ENCODE assay signal across 9 mouse cellular contexts in the genomic region with DNA sequence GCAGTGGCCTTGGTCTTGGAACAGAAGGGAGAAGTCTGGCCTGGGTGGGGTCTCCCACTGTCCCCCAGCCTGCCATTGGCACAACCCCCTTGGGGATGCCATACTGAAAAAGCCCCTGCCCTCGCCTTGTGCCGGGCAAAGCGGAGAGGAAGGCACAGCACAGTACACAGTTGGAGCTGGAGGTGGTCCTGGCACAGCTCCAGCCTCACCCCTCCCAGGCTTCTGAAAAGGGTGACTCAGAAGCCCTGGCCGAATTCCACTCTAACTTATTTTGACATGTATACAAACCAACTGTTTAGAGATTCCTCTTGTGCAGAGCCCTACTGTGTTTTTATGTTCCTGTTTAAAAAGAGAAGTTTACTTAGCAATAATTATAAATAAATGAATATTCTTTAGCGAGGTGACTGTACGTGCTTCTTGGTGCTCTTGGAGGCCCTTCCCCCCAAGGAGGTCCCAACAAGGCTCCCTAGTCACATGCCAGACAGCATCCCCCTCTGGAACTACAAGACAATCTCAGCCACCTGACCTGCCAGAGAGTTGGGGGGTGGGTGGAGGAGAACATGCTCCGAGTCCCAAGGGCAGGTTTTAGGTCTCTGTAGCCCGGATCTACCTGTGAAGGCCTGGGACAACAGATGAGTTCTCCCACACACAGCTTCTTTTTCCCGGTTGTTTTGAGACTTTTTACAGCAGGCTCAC. TPM values are rescaled to one million over a fixed set of nuclear protein-coding genes. Genes with fewer than 3 reads are reported as not detected.
DNase-seq lines count a peak whose midpoint lies in the region; ATAC-seq and TF ChIP-seq lines count a peak whose summit lies in the region.
"Had no signal": no experiment of that assay in that cellular context is flagged by ENCODE, and none has a peak within 500 bp of the region (broad histone marks: within the 10 kb centered on the region; RNA-seq: fewer than 3 reads in every experiment).

No protein-coding gene starts in this region.

- no peak overlapping the region for H3K4me2 ChIP-seq in heart, embryonic 14.5 days (ENCODE audit: low read length)

- no peaks in the 10 kb centered on the region for H3K9me3 ChIP-seq in heart, embryonic 14.5 days (ENCODE audit: control insufficient read depth, low read length)
- H3K9me3 ChIP-seq: megakaryocyte, embryonic 14.5 days had no signal

- DNase-seq in adrenal gland, adult (ENCODE audit: inconsistent age in 2 of 2, low spot score in 1 of 2), result peak; percentile 85 to 93
- DNase-seq in adrenal gland, postnatal 4 days (ENCODE audit: low spot score in 2 of 2), result no peak
- no peak for DNase-seq in spleen, adult 2 months (ENCODE audit: low read depth in 1 of 2, low spot score in 2 of 2)
- no peak for DNase-seq in spleen, postnatal 4 days (ENCODE audit: low spot score in 2 of 2)
- DNase-seq in layer of hippocampus, postnatal 36 days, result peak; percentile 74 to 78
- peak; percentile 70 for DNase-seq in right cerebral cortex, postnatal 25 days
- DNase-seq in B cell, adult 2 months, result no peak

- peak overlapping the region; percentile 86 for H3K27ac ChIP-seq in spleen, adult 2 months (ENCODE audit: insufficient read depth, low read length)
- H3K27ac ChIP-seq in heart, embryonic 14.5 days (replicated peaks in 1 of 2; ENCODE audit: control insufficient read depth in 1 of 2, insufficient read depth in 1 of 2, low read depth in 2 of 2, low read length in 2 of 2), result peak overlapping the region; percentile 26 to 55; a peak in 2 of 4 replicates

- TF ChIP-seq CTCF in spleen, adult 2 months (IDR thresholded peaks at IDR 0.05; ENCODE audit: extremely low read depth, insufficient read depth, insufficient read length, insufficient replicate concordance), result no peak

- H3K36me3 ChIP-seq in spleen, adult 2 months (ENCODE audit: control insufficient read depth, insufficient read depth, low read length), result peaks cover 17% of the 10 kb centered on the region
- H3K36me3 ChIP-seq in heart, embryonic 14.5 days (ENCODE audit: control insufficient read depth, insufficient read depth, low read length), result peaks cover 100% of the 10 kb centered on the region

- no peak for TF ChIP-seq POLR2A in spleen, adult 2 months (IDR thresholded peaks at IDR 0.05; ENCODE audit: low read depth, low read length)

- H3K4me1 ChIP-seq in spleen, adult 2 months (ENCODE audit: control insufficient read depth, insufficient read depth, insufficient read length), result peaks cover 25% of the 10 kb centered on the region; the same call in 1 of the 2 replicates
- H3K4me1 ChIP-seq in heart, embryonic 14.5 days (ENCODE audit: control insufficient read depth in 2 of 2, insufficient read depth in 2 of 2, low read length in 2 of 2), result peaks cover 9 to 25% of the 10 kb centered on the region in 2 experiments

- no peak for ATAC-seq in heart, embryonic 14.5 days (ENCODE audit: insufficient number of reproducible peaks, insufficient read depth, low FRiP score, low read depth)

- peak overlapping the region; percentile 31; the same call in 1 of the 2 replicates for H3K9ac ChIP-seq in heart, embryonic 14.5 days (ENCODE audit: low read length)

- H3K27me3 ChIP-seq in spleen, adult 2 months (ENCODE audit: control insufficient read depth, insufficient read depth, low read length), result no peaks in the 10 kb centered on the region
- no peaks in the 10 kb centered on the region for H3K27me3 ChIP-seq in heart, embryonic 14.5 days (ENCODE audit: control insufficient read depth, insufficient read depth, low read length)
- H3K27me3 ChIP-seq: megakaryocyte, embryonic 14.5 days had no signal

- H3K4me3 ChIP-seq in spleen, adult 2 months (ENCODE audit: extremely low read depth, insufficient read depth, insufficient read length), result no peak overlapping the region
- H3K4me3 ChIP-seq in heart, embryonic 14.5 days (ENCODE audit: control insufficient read depth in 1 of 2, insufficient read depth in 1 of 2, low read depth in 1 of 2, low read length in 2 of 2), result no peak overlapping the region
- H3K4me3 ChIP-seq: megakaryocyte, embryonic 14.5 days had no signal

- 77% methylated on average over 9 of the region's 9 CpGs for WGBS in spleen, adult 2 months
- 40% methylated on average over 9 of the region's 9 CpGs for WGBS in heart, embryonic 14.5 days

RNA-seq across cellular contexts. Expression of a gene that starts 22.7 kb away (rescaled TPM):
- 100 to 1,000 TPM; 275 to 289 TPM for total RNA-seq in adrenal gland, postnatal 4 days (2021)
- polyA plus RNA-seq in spleen, adult 2 months (2012; rRNA removed), result 52.6 and 54.0 TPM in 2 replicates
- 2,473 and 2,606 TPM in 2 replicates for polyA plus RNA-seq in heart, embryonic 14.5 days (2014; fragmentation: Nextera tagmentation; extraction: Ambion mirVana)
- 10 to 100 TPM; 57.6 to 61.5 TPM for total RNA-seq in layer of hippocampus, postnatal 36 days (2021)

Comparison
In these comparisons a context has a peak if more than half of its experiments do, and no peak if none do; other contexts are left out.
1. DNase-seq: peak in adrenal gland, adult (2 of 2), layer of hippocampus, postnatal 36 days (2 of 2) and right cerebral cortex, postnatal 25 days (single experiment); none in adrenal gland, postnatal 4 days (0 of 2), spleen, adult 2 months (0 of 2), spleen, postnatal 4 days (0 of 2) and B cell, adult 2 months (0 of 2).
2. RNA of a gene that starts 22.7 kb away (total RNA-seq): 275 to 289 TPM in adrenal gland, postnatal 4 days; 57.6 to 61.5 TPM in layer of hippocampus, postnatal 36 days; every median in the first group is over 4 times any median in the second.